ENCODE assay signal across 31 mouse cellular contexts in the genomic region with DNA sequence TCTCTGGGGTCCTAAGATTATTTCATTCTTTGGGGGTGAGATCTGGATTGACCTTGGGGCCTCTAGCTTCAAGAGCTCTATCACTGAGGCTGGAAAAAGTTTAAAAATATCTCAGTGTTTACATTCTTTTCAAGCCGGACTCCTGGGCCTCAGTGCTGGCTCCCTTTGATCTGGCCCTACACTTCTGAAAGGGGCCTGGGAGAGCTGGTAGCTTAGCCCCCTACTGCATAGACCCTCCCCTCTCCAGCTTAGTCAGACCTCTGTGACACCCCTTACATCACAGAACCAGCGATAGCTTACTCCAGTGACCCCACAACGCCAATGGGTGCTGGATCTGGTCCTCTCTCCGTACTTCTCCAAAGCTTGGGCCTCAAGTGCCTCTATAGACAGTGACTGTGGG. TPM values are rescaled to one million over a fixed set of nuclear protein-coding genes. Genes with fewer than 3 reads are reported as not detected.
DNase-seq lines count a peak whose midpoint lies in the region; ATAC-seq and TF ChIP-seq lines count a peak whose summit lies in the region.
"Had no signal": no experiment of that assay in that cellular context is flagged by ENCODE, and none has a peak within 500 bp of the region (broad histone marks: within the 10 kb centered on the region; RNA-seq: fewer than 3 reads in every experiment).

No protein-coding gene starts in this region.

- no peak for TF ChIP-seq CTCF in lung, adult 2 months (IDR thresholded peaks at IDR 0.05; ENCODE audit: insufficient read depth, low read length)
- TF ChIP-seq CTCF in heart, postnatal 0 days (IDR thresholded peaks at IDR 0.05; ENCODE audit: low read depth) = no peak

- WGBS in heart, embryonic 12.5 days = 25% methylated on average over 4 of the region's 4 CpGs
- WGBS in lung, embryonic 15.5 days = 12% methylated on average over 4 of the region's 4 CpGs
- 25% methylated on average over 4 of the region's 4 CpGs for WGBS in lung, adult 2 months
- WGBS in heart, postnatal 0 days = 20% methylated on average over 4 of the region's 4 CpGs
- 32% methylated on average over 4 of the region's 4 CpGs for WGBS in stomach, embryonic 16.5 days

- DNase-seq in heart, adult 9 months (ENCODE audit: low spot score in 2 of 2) = no peak
- no peak for DNase-seq in lung, adult 2 months
- DNase-seq in heart, postnatal 0 days (ENCODE audit: low spot score) = no peak
- no peak for DNase-seq in kidney, adult 8-10 months
- DNase-seq: adrenal gland, adult 2 months; B cell, adult 2 months; cerebellum, adult 11 months; cerebellum, adult 9-11 months; kidney, adult 2 months; kidney, postnatal 10 days; layer of hippocampus, postnatal 36 days had no signal

- H3K27ac ChIP-seq in heart, embryonic 12.5 days (ENCODE audit: poor library complexity, severe bottlenecking) = peak overlapping the region; percentile 98
- H3K27ac ChIP-seq in lung, embryonic 15.5 days = peak overlapping the region; percentile 50
- H3K27ac ChIP-seq in heart, postnatal 0 days (ENCODE audit: low read depth) = peak overlapping the region; percentile 91
- peak overlapping the region; percentile 23; the same call in 1 of the 2 replicates for H3K27ac ChIP-seq in stomach, embryonic 16.5 days (ENCODE audit: low read length)
- H3K27ac ChIP-seq: embryonic facial prominence, embryonic 15.5 days; hindbrain, embryonic 13.5 days; midbrain, embryonic 13.5 days had no signal

- no peak overlapping the region for H3K4me3 ChIP-seq in heart, embryonic 12.5 days
- no peak overlapping the region for H3K4me3 ChIP-seq in lung, embryonic 15.5 days
- no peak overlapping the region for H3K4me3 ChIP-seq in lung, adult 2 months (replicated peaks; ENCODE audit: extremely low read depth, low read depth, low read length)
- H3K4me3 ChIP-seq in heart, postnatal 0 days (ENCODE audit: low read depth, low read length) = no peak overlapping the region
- no peak overlapping the region for H3K4me3 ChIP-seq in stomach, embryonic 16.5 days (replicated peaks; ENCODE audit: low read length)
- H3K4me3 ChIP-seq: embryonic facial prominence, embryonic 15.5 days; hindbrain, embryonic 13.5 days; megakaryocyte, embryonic 14.5 days; midbrain, embryonic 13.5 days had no signal

- H3K4me2 ChIP-seq in heart, embryonic 12.5 days = peak overlapping the region; percentile 25; the same call in 1 of the 2 replicates
- no peak overlapping the region for H3K4me2 ChIP-seq in lung, embryonic 15.5 days
- no peak overlapping the region for H3K4me2 ChIP-seq in heart, postnatal 0 days (ENCODE audit: low read depth, low read length)
- H3K4me2 ChIP-seq in stomach, embryonic 16.5 days (ENCODE audit: low read depth, low read length) = no peak overlapping the region
- H3K4me2 ChIP-seq: embryonic facial prominence, embryonic 15.5 days; hindbrain, embryonic 13.5 days; midbrain, embryonic 13.5 days had no signal

- ATAC-seq in heart, embryonic 12.5 days (ENCODE audit: insufficient number of reproducible peaks, low FRiP score) = peak; percentile 41
- ATAC-seq in lung, embryonic 15.5 days (ENCODE audit: borderline replicate concordance, extremely low read depth, low FRiP score, low TSS enrichment) = peak; percentile 54; the same call in 1 of the 2 replicates
- no peak for ATAC-seq in heart, postnatal 0 days (ENCODE audit: insufficient read depth, low read depth)
- ATAC-seq in stomach, embryonic 16.5 days (ENCODE audit: insufficient read depth, low FRiP score) = peak; percentile 41; the same call in 1 of the 2 replicates
- ATAC-seq: forebrain, embryonic 14.5 days; midbrain, embryonic 13.5 days had no signal

- no peaks in the 10 kb centered on the region for H3K36me3 ChIP-seq in heart, embryonic 12.5 days
- H3K36me3 ChIP-seq in lung, embryonic 15.5 days = no peaks in the 10 kb centered on the region
- H3K36me3 ChIP-seq in heart, postnatal 0 days (replicated peaks; ENCODE audit: control insufficient read depth, insufficient read depth, low read length) = no peaks in the 10 kb centered on the region
- no peaks in the 10 kb centered on the region for H3K36me3 ChIP-seq in stomach, embryonic 16.5 days (ENCODE audit: control insufficient read depth, insufficient read depth, low read length)
- H3K36me3 ChIP-seq: embryonic facial prominence, embryonic 15.5 days; G1E; hindbrain, embryonic 13.5 days; midbrain, embryonic 13.5 days had no signal

- H3K27me3 ChIP-seq in heart, embryonic 12.5 days (replicated peaks) = no peaks in the 10 kb centered on the region
- H3K27me3 ChIP-seq in lung, embryonic 15.5 days = no peaks in the 10 kb centered on the region
- H3K27me3 ChIP-seq in heart, postnatal 0 days (ENCODE audit: control insufficient read depth, insufficient read depth, low read length) = no peaks in the 10 kb centered on the region
- no peaks in the 10 kb centered on the region for H3K27me3 ChIP-seq in stomach, embryonic 16.5 days (ENCODE audit: control insufficient read depth, insufficient read depth, low read length)
- H3K27me3 ChIP-seq: embryonic facial prominence, embryonic 15.5 days; hindbrain, embryonic 13.5 days; midbrain, embryonic 13.5 days had no signal

- H3K4me1 ChIP-seq in heart, embryonic 12.5 days (replicated peaks) = peaks cover 76% of the 10 kb centered on the region
- H3K4me1 ChIP-seq in lung, embryonic 15.5 days = peaks cover 10% of the 10 kb centered on the region
- no peaks in the 10 kb centered on the region for H3K4me1 ChIP-seq in lung, adult 2 months (ENCODE audit: control insufficient read depth, insufficient read depth, low read length)
- peaks cover 66% of the 10 kb centered on the region for H3K4me1 ChIP-seq in heart, postnatal 0 days (ENCODE audit: control insufficient read depth, insufficient read depth)
- no peaks in the 10 kb centered on the region for H3K4me1 ChIP-seq in stomach, embryonic 16.5 days (ENCODE audit: control insufficient read depth, insufficient read depth, low read length)
- H3K4me1 ChIP-seq: embryonic facial prominence, embryonic 15.5 days; midbrain, embryonic 13.5 days had no signal

- H3K9me3 ChIP-seq in heart, embryonic 12.5 days (replicated peaks) = no peaks in the 10 kb centered on the region
- no peaks in the 10 kb centered on the region for H3K9me3 ChIP-seq in lung, embryonic 15.5 days
- H3K9me3 ChIP-seq in heart, postnatal 0 days (replicated peaks; ENCODE audit: control insufficient read depth, low read length) = no peaks in the 10 kb centered on the region
- H3K9me3 ChIP-seq in stomach, embryonic 16.5 days (replicated peaks; ENCODE audit: control insufficient read depth, low read length) = no peaks in the 10 kb centered on the region
- H3K9me3 ChIP-seq: embryonic facial prominence, embryonic 15.5 days; G1E; hindbrain, embryonic 13.5 days; megakaryocyte, embryonic 14.5 days; midbrain, embryonic 13.5 days had no signal

- TF ChIP-seq EP300 in heart, postnatal 0 days (IDR thresholded peaks at IDR 0.05; ENCODE audit: low read depth) = no peak

- H3K9ac ChIP-seq in heart, embryonic 12.5 days = no peak overlapping the region
- H3K9ac ChIP-seq in lung, embryonic 15.5 days = no peak overlapping the region
- H3K9ac ChIP-seq in heart, postnatal 0 days (replicated peaks; ENCODE audit: low read depth, low read length) = 0 out of 2 replicates have a peak overlapping the region, but pooled peaks have one; percentile 2
- H3K9ac ChIP-seq in stomach, embryonic 16.5 days (ENCODE audit: low read length) = no peak overlapping the region
- H3K9ac ChIP-seq: embryonic facial prominence, embryonic 15.5 days; hindbrain, embryonic 13.5 days; midbrain, embryonic 13.5 days had no signal

- TF ChIP-seq POLR2A in lung, adult 2 months (IDR thresholded peaks at IDR 0.05; ENCODE audit: borderline replicate concordance, extremely low read depth, low read depth, low read length) = no peak

RNA-seq across cellular contexts. Expression of gene Cdh16, which starts 12.6 kb away (rescaled TPM):
- polyA plus RNA-seq in heart, embryonic 12.5 days (2016; fragmentation: Nextera tagmentation; extraction: Ambion mirVana) = 16.1 and 18.6 TPM in 2 replicates
- polyA plus RNA-seq in lung, embryonic 15.5 days (2015; fragmentation: Nextera tagmentation; extraction: Ambion mirVana) = 53.5 TPM in 2 replicates
- polyA plus RNA-seq in lung, adult 2 months (2012; rRNA removed) = 9.6 and 16.2 TPM in 2 replicates
- total RNA-seq in heart, postnatal 0 days (2014; rRNA removed; ENCODE audit: low replicate concordance) = 8.3 and 8.9 TPM in 2 replicates
- 11.4 and 13.1 TPM in 2 replicates for polyA plus RNA-seq in heart, postnatal 0 days (2015; fragmentation: Nextera tagmentation; extraction: Ambion mirVana)
- polyA plus RNA-seq in stomach, embryonic 16.5 days (2015; fragmentation: Nextera tagmentation; extraction: Ambion mirVana) = 1.6 and 2.0 TPM in 2 replicates
- total RNA-seq: adrenal gland, adult 2 months; CH12.LX; common myeloid progenitor, adult 5-6 weeks; granulocyte monocyte progenitor cell, adult 5-6 weeks; layer of hippocampus, adult 8-10 months; layer of hippocampus, postnatal 36 days; left cerebral cortex, postnatal 10 days; liver, adult 2 months; monocyte, adult 5-6 weeks had no signal
- polyA plus RNA-seq: adrenal gland, adult 2 months; forebrain, embryonic 14.5 days; frontal cortex, adult 2 months; G1E; hindbrain, embryonic 13.5 days; limb, embryonic 11.5 days; liver, adult 2 months; midbrain, embryonic 13.5 days; testis, adult 2 months; urinary bladder, adult 2 months had no signal

RNA-seq across cellular contexts. Expression of gene Rrad, which starts 19.5 kb away (rescaled TPM):
- 299 and 301 TPM in 2 replicates for polyA plus RNA-seq in heart, embryonic 12.5 days (2016; fragmentation: Nextera tagmentation; extraction: Ambion mirVana)
- 20.1 and 24.8 TPM in 2 replicates for polyA plus RNA-seq in lung, embryonic 15.5 days (2015; fragmentation: Nextera tagmentation; extraction: Ambion mirVana)
- polyA plus RNA-seq in lung, adult 2 months (2012; rRNA removed) = 10.9 and 19.5 TPM in 2 replicates
- total RNA-seq in heart, postnatal 0 days (2014; rRNA removed; ENCODE audit: low replicate concordance) = 197 and 317 TPM in 2 replicates
- 235 and 284 TPM in 2 replicates for polyA plus RNA-seq in heart, postnatal 0 days (2015; fragmentation: Nextera tagmentation; extraction: Ambion mirVana)
- polyA plus RNA-seq in stomach, embryonic 16.5 days (2015; fragmentation: Nextera tagmentation; extraction: Ambion mirVana) = 9.2 and 14.4 TPM in 2 replicates

RNA-seq across cellular contexts. Expression of gene Pdp2, which starts 20.4 kb away (rescaled TPM):
- polyA plus RNA-seq in heart, embryonic 12.5 days (2016; fragmentation: Nextera tagmentation; extraction: Ambion mirVana) = 8.6 and 9.0 TPM in 2 replicates
- polyA plus RNA-seq in lung, embryonic 15.5 days (2015; fragmentation: Nextera tagmentation; extraction: Ambion mirVana) = 8.8 and 9.2 TPM in 2 replicates
- 3.4 and 4.4 TPM in 2 replicates for polyA plus RNA-seq in lung, adult 2 months (2012; rRNA removed)
- total RNA-seq in heart, postnatal 0 days (2014; rRNA removed; ENCODE audit: low replicate concordance) = 4.0 and 4.2 TPM in 2 replicates
- polyA plus RNA-seq in heart, postnatal 0 days (2015; fragmentation: Nextera tagmentation; extraction: Ambion mirVana) = 5.7 and 6.1 TPM in 2 replicates
- 13.3 and 14.1 TPM in 2 replicates for polyA plus RNA-seq in stomach, embryonic 16.5 days (2015; fragmentation: Nextera tagmentation; extraction: Ambion mirVana)

RNA-seq across cellular contexts. Expression of gene Ciao2b, which starts 30.2 kb away (rescaled TPM):
- polyA plus RNA-seq in heart, embryonic 12.5 days (2016; fragmentation: Nextera tagmentation; extraction: Ambion mirVana) = 187 and 195 TPM in 2 replicates
- polyA plus RNA-seq in lung, embryonic 15.5 days (2015; fragmentation: Nextera tagmentation; extraction: Ambion mirVana) = 102 and 107 TPM in 2 replicates
- 34.7 and 35.3 TPM in 2 replicates for polyA plus RNA-seq in lung, adult 2 months (2012; rRNA removed)
- 132 and 184 TPM in 2 replicates for total RNA-seq in heart, postnatal 0 days (2014; rRNA removed; ENCODE audit: low replicate concordance)
- 141 and 147 TPM in 2 replicates for polyA plus RNA-seq in heart, postnatal 0 days (2015; fragmentation: Nextera tagmentation; extraction: Ambion mirVana)
- 92.6 and 93.6 TPM in 2 replicates for polyA plus RNA-seq in stomach, embryonic 16.5 days (2015; fragmentation: Nextera tagmentation; extraction: Ambion mirVana)

Comparison
In these comparisons a context has a peak if more than half of its experiments do, and no peak if none do; other contexts are left out.
1. H3K27ac ChIP-seq: peak in every context shown above with its lines; median percentile 98 in heart, embryonic 12.5 days; 91 in heart, postnatal 0 days; 50 in lung, embryonic 15.5 days; 23 in stomach, embryonic 16.5 days.